In the genomic region with DNA sequence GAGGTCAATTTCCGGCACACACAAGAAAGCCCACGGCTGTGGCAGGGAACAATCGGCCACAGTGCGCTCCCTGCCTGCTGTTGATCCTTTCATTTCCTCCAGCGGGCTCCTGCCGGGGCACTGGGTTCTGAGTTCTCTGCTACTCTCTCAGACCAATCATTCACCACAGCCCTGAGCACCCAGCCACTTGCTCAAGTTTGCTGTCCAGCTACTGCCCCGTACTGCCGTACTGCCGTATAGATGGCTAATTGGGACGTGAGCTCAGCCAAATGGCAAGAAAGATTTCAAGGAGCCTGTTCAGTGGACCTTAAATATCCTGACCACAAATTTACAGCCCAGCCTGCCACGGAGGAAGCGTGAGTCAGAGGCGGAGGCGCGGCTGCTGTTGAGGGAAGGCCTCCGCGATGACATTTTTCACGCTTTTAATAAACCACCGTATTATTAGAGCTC, we compare ENCODE assay signal across 8 mouse cellular contexts. TPM values are rescaled to one million over a fixed set of nuclear protein-coding genes. Genes with fewer than 3 reads are reported as not detected.
DNase-seq lines count a peak whose midpoint lies in the region; ATAC-seq and TF ChIP-seq lines count a peak whose summit lies in the region.

No protein-coding gene starts in this region.

- peak overlapping the region; percentile 67 for H3K4me3 ChIP-seq in gastrocnemius, adult 2 months
- peak overlapping the region; percentile 39 for H3K4me3 ChIP-seq in layer of hippocampus, adult 2 months
- peak overlapping the region; percentile 91 for H3K4me3 ChIP-seq in megakaryocyte, embryonic 14.5 days (replicated peaks)
- peak overlapping the region; percentile 33 for H3K4me3 ChIP-seq in stomach, embryonic 16.5 days (replicated peaks; ENCODE audit: low read length)

- intact Hi-C loops in gastrocnemius, adult 2 months (cut with DNase I): no loop called here

- no peak overlapping the region for H3K9ac ChIP-seq in stomach, embryonic 16.5 days (ENCODE audit: low read length)

- peaks cover 25% of the 10 kb centered on the region for H3K4me1 ChIP-seq in megakaryocyte, embryonic 14.5 days
- H3K4me1 ChIP-seq in stomach, embryonic 16.5 days (ENCODE audit: control insufficient read depth, insufficient read depth, low read length): 0 out of 2 replicates have a peak, but pooled peaks cover 5% of the 10 kb centered on the region

- DNase-seq in gastrocnemius, adult 2 months: peak; percentile 47
- DNase-seq in gastrocnemius, postnatal 4 days (ENCODE audit: low spot score in 2 of 2): no peak
- DNase-seq in adrenal gland, adult 2 months: peak; percentile 50
- DNase-seq in fibroblast of lung, adult 2 months (ENCODE audit: low read depth): peak; percentile 27
- DNase-seq in layer of hippocampus, adult 2 months (ENCODE audit: low spot score in 2 of 2): no peak

- H3K9me3 ChIP-seq in megakaryocyte, embryonic 14.5 days: no peaks in the 10 kb centered on the region
- no peaks in the 10 kb centered on the region for H3K9me3 ChIP-seq in stomach, embryonic 16.5 days (replicated peaks; ENCODE audit: control insufficient read depth, low read length)

- no peak for TF ChIP-seq CTCF in gastrocnemius, adult 2 months (IDR thresholded peaks at IDR 0.05)
- TF ChIP-seq CTCF in layer of hippocampus, adult 2 months (conservative IDR thresholded peaks at IDR 0.05): no peak

- peaks cover 66% of the 10 kb centered on the region for H3K27me3 ChIP-seq in megakaryocyte, embryonic 14.5 days (replicated peaks)
- H3K27me3 ChIP-seq in stomach, embryonic 16.5 days (ENCODE audit: control insufficient read depth, insufficient read depth, low read length): peaks cover 47% of the 10 kb centered on the region

- ATAC-seq in hematopoietic stem cell, adult 5-6 weeks (replicated peaks in 1 of 2; ENCODE audit: insufficient read depth in 1 of 2, low FRiP score in 2 of 2, low TSS enrichment in 1 of 2, low read depth in 1 of 2, poor library complexity in 2 of 2, severe bottlenecking in 2 of 2): peak; percentile 74 to 88
- ATAC-seq in stomach, embryonic 16.5 days (ENCODE audit: insufficient read depth, low FRiP score): no peak

- 7% methylated on average over 19 of the region's 19 CpGs for WGBS in stomach, embryonic 16.5 days

- H3K27ac ChIP-seq in gastrocnemius, adult 2 months: peak overlapping the region; percentile 61
- H3K27ac ChIP-seq in layer of hippocampus, adult 2 months: no peak overlapping the region
- H3K27ac ChIP-seq in stomach, embryonic 16.5 days (ENCODE audit: low read length): no peak overlapping the region

- H3K4me2 ChIP-seq in stomach, embryonic 16.5 days (ENCODE audit: low read depth, low read length): peak overlapping the region; percentile 42

- H3K36me3 ChIP-seq in megakaryocyte, embryonic 14.5 days (replicated peaks; ENCODE audit: low read length): no peaks in the 10 kb centered on the region
- no peaks in the 10 kb centered on the region for H3K36me3 ChIP-seq in stomach, embryonic 16.5 days (ENCODE audit: control insufficient read depth, insufficient read depth, low read length)

RNA-seq across cellular contexts. Expression of gene Tbx4, which starts 39.1 kb away (rescaled TPM):
- 1 to 10 TPM in 1 of 2 experiments, under 1 TPM in 1; 0.87 to 1.8 TPM for total RNA-seq in gastrocnemius, adult 2 months (2021)
- total RNA-seq in gastrocnemius, postnatal 4 days (2021): 1 to 10 TPM; 5.8 to 6.2 TPM
- total RNA-seq in adrenal gland, adult 2 months (2021): under 1 TPM in 1 of 2 experiments, not detected in 1; 0.10 TPM
- 0.10 and 0.27 TPM in 2 replicates for polyA plus RNA-seq in adrenal gland, adult 2 months (2012; rRNA removed)
- 0.10 and 0.13 TPM in 2 replicates for total RNA-seq in hematopoietic stem cell, adult 5-6 weeks (2017)
- total RNA-seq in layer of hippocampus, adult 2 months (2021): under 1 TPM; 0.13 to 0.22 TPM
- not detected in 2 replicates for polyA plus RNA-seq in megakaryocyte, embryonic 14.5 days (2012; ENCODE audit: insufficient read depth, low replicate concordance)
- polyA plus RNA-seq in stomach, embryonic 16.5 days (2015; fragmentation: Nextera tagmentation; extraction: Ambion mirVana): 0.17 and 0.22 TPM in 2 replicates

Comparison
In these comparisons a context has a peak if more than half of its experiments do, and no peak if none do; other contexts are left out.
1. DNase-seq: peak in gastrocnemius, adult 2 months (single experiment), adrenal gland, adult 2 months (single experiment) and fibroblast of lung, adult 2 months (single experiment); none in gastrocnemius, postnatal 4 days (0 of 2) and layer of hippocampus, adult 2 months (0 of 2).
2. H3K4me3 ChIP-seq: peak in every context shown above with its lines; median percentile 91 in megakaryocyte, embryonic 14.5 days; 67 in gastrocnemius, adult 2 months; 39 in layer of hippocampus, adult 2 months; 33 in stomach, embryonic 16.5 days.